Mouse (Mus musculus): ENCODE results near the gene Il17rc.

GRCm38 (mm10) chr6:113464040-113464439, 7.2 kb upstream of the Il17rc start:
- no peak for TF ChIP-seq EP300 (optimal IDR thresholded peaks at IDR 0.05)
- no peak for TF ChIP-seq CTCF (IDR thresholded peaks at IDR 0.05; ENCODE audit: low read depth)
